Mouse (Mus musculus): ENCODE data around the gene Tmem203.

Gene Tmem203

DNA sequence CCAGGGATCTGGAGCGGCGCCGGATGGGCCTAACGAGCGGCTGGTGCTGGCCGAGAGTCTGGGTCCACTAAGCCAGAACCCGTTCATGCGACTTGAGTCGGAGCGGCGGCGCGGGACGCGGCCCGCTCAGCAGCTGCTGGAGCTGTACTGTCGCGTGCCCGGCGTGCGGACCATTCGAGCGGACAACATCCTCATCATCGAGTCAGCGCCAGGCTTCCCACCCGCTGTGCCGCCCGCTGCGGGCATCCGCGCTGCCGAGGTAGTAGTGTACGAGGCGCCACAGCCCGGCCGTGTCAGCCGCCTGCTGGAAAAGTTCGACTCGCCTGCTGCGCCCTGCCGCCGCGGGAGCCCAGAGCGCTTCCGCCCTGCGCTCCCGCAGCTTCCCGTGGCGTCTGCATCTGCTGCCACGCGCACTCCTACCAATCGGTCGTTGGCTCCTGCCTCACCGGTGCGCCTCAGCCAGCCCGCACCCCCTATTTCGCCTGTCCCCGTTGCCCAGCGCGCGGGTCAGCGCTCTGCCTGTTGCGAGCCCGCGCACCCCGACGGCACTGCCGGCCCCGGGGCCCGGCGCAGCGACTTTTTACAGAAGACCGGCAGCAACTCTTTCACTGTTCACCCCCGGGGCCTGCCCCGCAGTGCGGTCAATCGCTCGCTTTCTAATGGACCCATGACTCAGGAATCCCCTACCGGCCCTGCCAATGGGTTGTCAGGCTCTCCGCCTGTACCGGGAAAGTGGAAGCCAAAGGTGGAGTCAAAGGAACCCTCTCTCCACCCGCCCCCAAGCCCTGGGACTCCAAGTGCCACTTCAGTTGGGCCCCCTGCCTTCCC, 7.8 kb downstream of the Tmem203 start:
- peak; percentile 77 for DNase-seq (ENCODE audit: low read depth, low spot score)

DNA sequence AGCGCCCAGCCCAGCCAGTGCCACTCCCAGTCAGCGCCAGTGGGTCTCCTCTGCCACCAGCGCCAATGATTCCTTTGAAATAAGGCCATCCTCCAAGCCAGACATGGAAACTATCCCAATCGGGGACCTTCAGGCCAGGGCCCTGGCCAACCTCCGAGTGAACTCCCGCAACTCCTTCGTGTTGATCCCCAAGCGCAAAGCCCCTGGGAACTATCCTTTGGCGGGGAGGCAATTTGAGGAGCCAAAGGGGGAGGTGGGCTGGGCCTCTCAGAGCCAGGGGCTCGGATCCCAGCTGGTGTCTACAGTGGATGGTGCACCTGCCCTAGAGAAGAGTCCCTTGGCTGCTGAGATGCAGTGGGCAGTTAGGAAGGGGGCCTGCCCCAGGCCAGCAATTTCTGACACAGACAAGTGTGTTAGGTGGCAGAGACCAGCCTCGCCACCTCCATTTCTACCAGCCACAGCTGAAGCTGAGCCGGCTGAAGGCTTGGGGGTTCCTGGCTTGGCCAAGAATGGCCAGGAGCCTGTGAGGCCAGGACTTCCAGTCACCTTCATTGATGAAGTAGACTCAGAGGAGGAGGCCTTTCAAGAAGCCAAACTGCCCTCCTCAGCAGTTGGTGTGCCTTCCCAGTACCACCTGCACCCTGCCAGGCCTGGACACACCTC, 8.5 kb downstream of the Tmem203 start:
- DNase-seq (ENCODE audit: low read depth, low spot score): no peak

DNA sequence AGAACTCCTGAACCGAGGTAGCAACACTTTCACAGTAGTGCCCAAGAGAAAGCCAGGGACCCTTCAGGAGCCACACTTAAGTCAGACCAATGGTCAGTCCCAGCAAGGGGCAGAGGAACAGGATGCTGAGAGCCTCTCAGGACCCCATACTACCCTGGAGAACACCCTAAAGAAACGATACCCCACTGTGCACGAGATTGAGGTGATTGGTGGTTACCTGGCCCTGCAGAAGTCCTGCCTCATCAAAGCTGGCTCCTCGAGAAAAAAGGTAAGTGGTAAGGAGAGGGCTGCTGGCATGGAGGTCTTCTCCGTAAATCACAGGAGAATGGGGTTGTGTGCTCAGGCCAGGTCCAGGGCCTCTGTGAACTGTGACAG, 9.0 kb downstream of the Tmem203 start:
- DNase-seq (ENCODE audit: low read depth, low spot score): no peak

- peak; percentile 98 for DNase-seq (ENCODE audit: low read depth, low spot score)
These were observed 9.6 kb downstream of the Tmem203 start for GRCm38 (mm10) chr2:25264851-25265250.

GRCm38 (mm10) chr2:25265897-25266656, 10.8 kb downstream of the Tmem203 start:
- DNase-seq (ENCODE audit: low read depth, low spot score): peak; percentile 99

DNA sequence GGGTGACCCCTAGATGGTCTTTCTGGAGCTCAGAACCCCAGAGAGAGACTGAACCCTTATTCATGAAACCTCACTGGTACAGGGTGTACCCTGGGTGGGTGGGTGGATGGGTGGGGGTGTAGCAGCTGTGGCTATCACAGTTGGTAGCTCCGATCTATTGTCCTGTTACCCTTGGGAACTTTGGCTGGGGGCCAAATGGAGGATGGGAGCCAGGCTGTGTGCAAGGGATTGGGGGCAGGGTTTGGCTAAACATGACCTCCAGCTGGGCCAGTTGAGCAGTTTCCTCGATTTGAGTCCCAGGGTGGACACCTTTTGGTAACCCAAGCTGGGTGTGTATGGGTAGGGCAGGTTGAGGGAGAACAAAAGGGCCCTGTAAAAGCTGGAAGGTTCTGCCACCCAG, 11.5 kb downstream of the Tmem203 start:
- peak; percentile 93 for DNase-seq (ENCODE audit: low read depth, low spot score)

DNA sequence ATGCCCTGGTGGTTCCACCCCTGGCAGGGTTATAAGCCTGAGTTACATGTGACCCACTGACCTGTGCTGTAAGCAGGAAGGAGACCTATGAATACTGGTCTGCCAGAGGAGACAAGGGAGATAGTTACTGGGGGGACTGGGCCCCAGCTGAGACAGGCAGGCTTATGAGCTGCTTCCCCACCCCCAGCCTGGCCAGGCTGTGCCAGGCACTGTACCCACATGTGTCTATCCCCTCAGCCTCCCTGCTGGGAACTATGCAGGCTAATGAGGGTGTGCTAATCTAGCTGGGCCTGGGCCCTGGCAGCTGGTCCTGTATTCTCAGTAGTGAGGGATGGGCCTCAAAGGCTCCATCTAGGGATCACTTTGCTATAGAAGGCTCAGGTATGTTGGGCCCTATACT, 12.0 kb downstream of the Tmem203 start:
- peak; percentile 91 for DNase-seq (ENCODE audit: low read depth, low spot score)

DNA sequence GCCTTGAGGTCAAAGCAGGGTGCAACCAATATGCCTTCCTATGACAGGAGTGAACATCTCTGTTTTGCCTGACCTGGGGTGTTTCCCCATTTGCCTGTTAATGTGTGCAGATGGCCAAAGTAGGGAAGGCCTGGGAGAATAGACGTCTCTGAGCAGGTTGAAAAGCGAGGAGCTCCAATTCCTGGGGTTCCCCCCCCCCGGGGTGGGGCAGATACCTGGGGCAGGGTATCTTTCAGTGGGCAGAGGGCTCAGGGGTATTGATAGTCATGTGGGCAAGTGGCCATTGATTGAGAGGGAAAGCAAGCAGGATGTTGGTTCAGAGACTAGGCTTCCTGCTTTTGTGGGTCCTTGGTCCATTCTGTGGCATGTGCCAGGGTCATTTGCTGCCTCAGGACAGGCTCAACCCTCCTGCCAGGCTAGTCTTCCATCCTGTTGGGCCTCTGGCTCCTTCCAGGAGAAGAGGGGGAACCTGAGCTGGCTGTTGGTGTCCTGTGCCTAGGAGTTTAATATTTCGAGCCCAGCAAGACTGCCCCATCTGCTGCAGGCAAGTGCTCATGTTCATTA, 12.6 kb downstream of the Tmem203 start:
- DNase-seq (ENCODE audit: low read depth, low spot score): no peak

DNA sequence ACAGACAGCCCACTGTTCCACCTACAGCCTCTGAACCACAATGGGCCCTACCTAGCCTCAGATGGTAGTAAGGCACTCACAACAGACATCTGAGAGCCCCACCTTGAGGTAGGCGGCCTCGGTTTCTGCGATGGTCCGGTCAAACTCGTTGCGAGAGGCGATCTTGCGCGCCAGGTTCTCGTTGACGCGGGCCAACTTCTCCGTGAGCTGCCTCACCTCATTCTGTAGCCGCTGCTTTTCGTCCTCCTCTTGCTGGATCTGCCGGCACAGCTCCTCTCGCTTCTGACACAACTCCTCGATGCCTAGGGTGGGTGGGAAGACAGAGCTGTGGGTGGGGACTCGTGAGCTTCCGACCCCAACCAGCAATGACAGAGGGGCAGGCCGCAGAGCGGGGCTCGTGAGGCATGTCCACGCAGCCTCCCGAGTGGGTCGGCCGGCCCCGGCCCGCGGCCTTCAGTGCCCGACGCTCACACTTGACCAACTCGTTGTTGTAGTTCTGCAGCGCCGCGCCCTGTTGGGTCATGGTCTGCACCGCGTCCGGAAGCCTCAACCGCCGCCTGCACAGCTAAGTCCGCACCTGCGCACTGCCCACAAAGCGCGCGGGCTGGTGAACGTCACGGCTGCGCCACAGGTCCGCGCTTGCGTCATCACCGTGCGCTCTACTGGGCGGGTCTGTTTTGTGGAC, 16.7 kb downstream of the Tmem203 start, which contains the start of the genes Ssna1 and Anapc2:
TSS of gene Ssna1 (minus strand) at position 612 of the 685 bp plus-strand sequence.
TSS of gene Anapc2 (plus strand) at position 652 of the 685 bp plus-strand sequence.
- peak; percentile 99 for DNase-seq (ENCODE audit: low read depth, low spot score)

- DNase-seq (ENCODE audit: low read depth, low spot score): no peak
These were observed 17.3 kb downstream of the Tmem203 start for GRCm38 (mm10) chr2:25272515-25272914.

DNA sequence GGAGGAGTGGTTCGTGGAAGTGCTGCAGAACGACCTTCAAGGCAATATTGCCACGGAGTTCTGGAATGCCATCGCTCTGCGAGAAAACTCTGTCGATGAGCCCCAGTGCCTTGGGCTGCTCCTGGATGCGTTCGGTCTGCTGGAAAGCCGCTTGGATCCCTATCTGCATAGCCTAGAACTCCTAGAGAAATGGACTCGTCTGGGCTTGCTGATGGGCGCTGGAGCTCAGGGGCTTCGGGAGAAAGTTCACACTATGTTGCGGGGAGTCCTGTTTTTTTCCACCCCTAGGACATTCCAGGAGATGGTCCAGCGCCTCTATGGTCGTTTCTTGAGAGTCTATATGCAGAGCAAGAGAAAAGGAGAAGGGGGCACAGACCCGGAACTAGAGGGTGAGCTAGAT, 17.8 kb downstream of the Tmem203 start:
- DNase-seq (ENCODE audit: low read depth, low spot score): no peak

DNA sequence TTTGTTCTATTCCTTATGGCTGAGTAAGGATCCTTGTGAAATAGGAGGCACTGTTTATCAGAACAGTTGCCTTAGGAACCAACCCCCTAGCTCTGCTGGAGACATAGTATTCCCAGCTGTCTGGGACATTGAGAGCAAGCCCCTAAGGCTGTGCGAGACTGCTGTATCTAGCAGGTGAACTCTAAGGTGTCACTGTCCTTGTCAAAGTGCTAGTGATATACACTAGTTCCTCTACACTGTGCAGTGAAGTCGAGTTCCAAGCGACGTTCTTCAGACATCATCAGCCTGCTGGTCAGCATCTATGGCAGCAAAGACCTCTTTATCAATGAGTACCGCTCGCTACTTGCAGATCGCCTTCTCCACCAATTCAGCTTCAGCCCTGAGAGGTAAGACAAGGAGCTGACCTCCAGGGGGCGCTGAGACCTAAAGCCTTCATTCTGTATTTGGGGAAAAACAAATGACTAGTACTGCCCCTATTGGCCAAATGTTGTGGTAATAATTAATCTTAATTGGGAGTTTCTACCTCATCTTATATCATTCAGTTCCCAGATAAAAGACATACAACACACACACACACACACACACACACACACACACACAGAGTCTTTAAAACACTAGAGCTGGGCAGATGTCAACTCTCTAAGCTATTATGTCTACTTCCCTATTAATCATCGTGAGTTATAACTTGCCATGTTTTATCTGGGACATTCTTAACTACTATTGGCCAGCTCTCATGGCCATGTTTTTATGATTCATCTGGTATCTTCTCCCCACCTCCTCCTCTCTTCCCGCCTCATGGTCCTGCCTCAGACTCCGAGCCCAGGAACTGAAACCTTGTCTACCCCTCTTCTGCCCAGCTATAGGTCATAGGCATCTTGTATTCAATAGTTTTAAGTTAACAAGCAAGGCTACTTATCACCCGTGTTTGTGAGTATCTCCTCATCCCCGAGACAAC, 24.0 kb downstream of the Tmem203 start:
- DNase-seq (ENCODE audit: low read depth, low spot score): peak; percentile 93

DNA sequence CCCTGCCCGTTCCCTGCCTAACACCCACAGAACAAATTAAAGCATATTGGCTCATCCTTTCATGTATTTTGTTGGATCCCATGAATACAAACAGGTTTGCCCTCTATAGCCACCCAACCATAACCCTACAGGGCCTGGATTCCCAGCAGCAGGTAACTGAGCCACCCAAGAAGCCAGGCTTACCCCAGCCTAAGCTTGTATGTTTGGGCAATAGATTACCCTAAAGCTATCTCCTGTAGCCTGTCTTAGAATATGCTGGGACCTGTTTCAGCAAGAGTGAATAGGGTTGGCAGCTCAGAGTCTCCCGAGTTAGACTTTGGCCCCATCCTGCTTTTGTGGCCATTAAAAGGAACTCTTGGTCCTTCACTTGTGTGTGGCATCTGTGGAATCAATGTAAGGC, 30.3 kb downstream of the Tmem203 start:
- no peak for DNase-seq (ENCODE audit: low read depth, low spot score)

- no peak for DNase-seq (ENCODE audit: low read depth, low spot score)
These were observed 31.1 kb downstream of the Tmem203 start for GRCm38 (mm10) chr2:25286314-25286713.

GRCm38 (mm10) chr2:25286837-25287636, 31.8 kb downstream of the Tmem203 start:
- no peak for DNase-seq (ENCODE audit: low read depth, low spot score)

- no peak for DNase-seq (ENCODE audit: low read depth, low spot score)
These were observed 32.8 kb downstream of the Tmem203 start, which contains the start of gene Tmem210 for GRCm38 (mm10) chr2:25287927-25288649. Gene Tmem210 (plus strand): TSS chr2:25288145.

DNA sequence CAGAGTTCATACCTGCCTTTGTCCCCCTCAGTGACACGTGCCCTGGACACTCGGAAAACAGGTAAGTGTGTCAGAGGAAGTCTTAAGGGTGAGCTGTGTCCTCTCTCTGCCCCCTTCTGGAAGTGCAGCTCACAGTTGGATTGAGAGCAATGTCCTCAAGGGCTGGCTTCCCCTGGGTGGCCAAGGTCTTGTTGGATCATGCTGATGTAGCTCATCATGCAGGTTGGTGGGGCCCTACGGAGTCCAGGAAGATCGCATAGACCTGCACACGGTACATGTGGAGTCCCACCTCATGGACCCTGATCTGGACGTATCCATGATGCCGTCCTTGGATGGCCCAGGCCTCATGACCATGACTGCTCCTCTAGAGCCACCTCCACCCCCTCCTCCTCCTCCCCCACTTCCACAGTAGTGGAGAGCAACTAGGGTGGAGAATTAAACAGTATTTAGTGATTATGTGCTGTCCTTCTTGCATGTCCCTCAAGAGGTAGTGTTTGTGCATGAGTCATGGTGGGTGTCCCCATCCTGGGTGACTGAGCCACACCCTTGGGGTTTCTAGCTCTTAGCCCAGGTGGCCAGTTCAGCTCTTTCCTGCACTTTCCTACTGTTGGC, 33.6 kb downstream of the Tmem203 start:
- DNase-seq (ENCODE audit: low read depth, low spot score): no peak

- DNase-seq (ENCODE audit: low read depth, low spot score): peak; percentile 81
These were observed 34.4 kb downstream of the Tmem203 start, which contains the start of gene Lrrc26 for GRCm38 (mm10) chr2:25289651-25290050. Gene Lrrc26 (plus strand): TSS chr2:25289915.

Measured in brain, adult 2 months (tissue).